Mouse (Mus musculus): ENCODE results near the gene St3gal3. TPM values are rescaled to one million over a fixed set of nuclear protein-coding genes. Genes with fewer than 3 reads are reported as not detected.

Gene St3gal3
- total RNA-seq, 1 experiment from 2014 or later: 4.7 TPM

DNA sequence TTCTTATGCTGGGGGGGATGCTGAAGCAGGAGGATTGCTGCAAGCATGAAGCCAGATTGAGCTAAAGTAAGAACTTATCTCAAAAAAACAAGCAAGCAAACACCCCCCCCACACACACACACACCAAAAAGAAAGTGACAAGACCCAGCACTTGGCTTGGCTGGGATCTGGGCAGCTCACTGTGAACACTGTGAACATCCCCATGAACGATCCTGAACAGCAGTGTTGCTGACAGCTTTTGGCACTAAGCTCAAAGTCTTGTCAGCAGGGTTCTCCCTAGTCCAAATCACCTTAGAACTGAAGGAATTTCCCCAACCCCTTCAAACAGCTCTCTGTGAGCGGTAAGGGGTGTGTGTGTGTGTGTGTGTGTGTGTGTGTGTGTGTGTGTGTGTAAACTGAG, 211.3 kb downstream of the St3gal3 start:
- no peak for ATAC-seq (replicated peaks; ENCODE audit: insufficient number of reproducible peaks, low FRiP score, low TSS enrichment, poor library complexity, severe bottlenecking)

DNA sequence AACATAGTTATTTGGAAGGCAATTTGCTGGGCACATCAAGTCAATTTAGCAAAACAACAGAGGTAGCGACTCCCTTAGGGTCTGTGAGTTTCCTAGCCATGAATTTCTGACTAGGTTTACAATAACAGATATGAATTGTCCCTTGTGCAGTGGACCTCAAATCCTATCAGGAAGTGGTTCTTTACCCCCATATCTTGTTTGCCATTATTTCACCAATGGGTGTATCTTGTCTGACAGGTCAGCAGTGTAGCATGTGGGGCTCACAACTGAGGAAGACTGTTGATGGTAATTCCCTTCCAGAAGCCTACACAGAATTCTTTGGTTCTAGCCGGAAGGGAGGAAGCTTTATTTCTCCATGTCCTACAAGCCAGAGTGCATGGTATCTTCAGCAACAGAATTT, 213.4 kb downstream of the St3gal3 start:
- ATAC-seq (replicated peaks; ENCODE audit: insufficient number of reproducible peaks, low FRiP score, low TSS enrichment, poor library complexity, severe bottlenecking): no peak

DNA sequence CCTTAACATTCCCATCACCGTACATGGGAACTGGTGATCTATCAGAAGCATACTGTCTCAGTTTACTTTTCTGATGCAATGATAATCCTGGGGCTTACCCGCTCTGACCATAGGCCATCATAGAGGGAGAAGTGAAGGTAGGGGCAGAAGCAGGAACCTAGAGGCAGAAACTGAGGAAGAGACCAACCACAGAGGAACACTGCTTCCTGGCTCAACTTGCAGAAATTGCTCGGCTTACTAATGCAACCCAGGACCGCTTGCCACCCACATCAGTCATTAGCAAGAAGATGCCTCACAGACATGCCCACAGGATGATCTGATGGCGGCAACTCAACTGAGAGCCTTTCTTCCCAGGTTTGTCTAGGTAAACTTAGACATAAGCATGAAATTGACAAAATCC, 216.0 kb downstream of the St3gal3 start:
- no peak for ATAC-seq (replicated peaks; ENCODE audit: insufficient number of reproducible peaks, low FRiP score, low TSS enrichment, poor library complexity, severe bottlenecking)

DNA sequence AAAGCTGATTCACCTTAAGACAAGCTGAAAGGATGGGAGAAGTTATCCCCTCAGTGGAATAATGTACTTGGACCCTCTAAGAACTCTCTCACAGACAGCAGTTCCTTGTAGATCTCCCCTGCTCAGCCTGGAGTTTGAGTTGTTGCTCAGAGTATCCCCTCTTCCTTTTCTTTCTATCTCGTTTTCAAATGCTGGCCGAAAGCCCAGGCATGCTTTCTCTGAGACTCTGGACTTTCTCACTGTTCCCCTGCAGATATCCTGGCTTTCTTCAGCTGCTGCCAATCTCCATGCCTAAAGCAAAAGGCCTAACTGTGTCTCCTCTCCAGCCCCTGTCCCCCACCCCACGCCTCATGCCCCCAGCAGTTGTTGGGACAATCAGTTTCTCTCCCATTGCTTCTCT, 216.5 kb downstream of the St3gal3 start:
- ATAC-seq (replicated peaks; ENCODE audit: insufficient number of reproducible peaks, low FRiP score, low TSS enrichment, poor library complexity, severe bottlenecking): no peak

DNA sequence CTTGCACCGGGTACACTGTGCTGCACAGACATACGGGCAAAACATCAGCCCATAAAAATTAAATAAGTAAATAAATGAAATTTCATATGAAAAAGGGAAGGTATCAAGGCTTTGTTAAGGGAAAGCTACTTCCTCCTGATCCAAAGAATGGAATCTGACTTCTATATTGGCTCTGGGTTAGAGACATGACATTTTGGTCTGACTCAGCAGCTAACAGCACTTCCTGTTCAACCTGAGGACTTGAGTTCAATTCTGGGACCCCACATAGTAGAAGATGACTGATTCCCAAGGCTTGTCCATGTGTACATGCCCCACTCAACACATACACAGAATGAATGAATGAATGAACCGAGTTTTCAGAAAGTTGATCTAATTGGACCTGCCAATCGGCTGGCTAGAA, 216.9 kb downstream of the St3gal3 start:
- no peak for ATAC-seq (replicated peaks; ENCODE audit: insufficient number of reproducible peaks, low FRiP score, low TSS enrichment, poor library complexity, severe bottlenecking)

DNA sequence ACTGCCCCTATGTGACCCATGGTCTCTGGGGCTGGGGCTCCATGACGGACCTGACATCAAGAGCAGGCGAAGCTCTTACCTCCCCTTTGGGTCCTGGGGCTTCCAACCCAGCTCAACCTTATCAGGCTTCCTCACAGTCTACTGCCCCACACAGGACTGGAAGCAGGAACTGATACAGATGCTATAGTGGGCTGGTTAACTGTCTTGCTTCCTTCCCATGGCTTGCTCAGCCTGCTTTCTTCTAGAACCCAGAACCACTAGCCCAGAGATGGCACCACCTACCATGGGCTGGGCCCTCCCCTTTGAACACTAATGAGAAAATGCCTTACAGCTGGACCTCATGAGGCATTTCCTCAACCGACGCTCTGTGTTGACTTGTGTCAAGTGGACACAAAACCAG, 217.3 kb downstream of the St3gal3 start:
- no peak for ATAC-seq (replicated peaks; ENCODE audit: insufficient number of reproducible peaks, low FRiP score, low TSS enrichment, poor library complexity, severe bottlenecking)

DNA sequence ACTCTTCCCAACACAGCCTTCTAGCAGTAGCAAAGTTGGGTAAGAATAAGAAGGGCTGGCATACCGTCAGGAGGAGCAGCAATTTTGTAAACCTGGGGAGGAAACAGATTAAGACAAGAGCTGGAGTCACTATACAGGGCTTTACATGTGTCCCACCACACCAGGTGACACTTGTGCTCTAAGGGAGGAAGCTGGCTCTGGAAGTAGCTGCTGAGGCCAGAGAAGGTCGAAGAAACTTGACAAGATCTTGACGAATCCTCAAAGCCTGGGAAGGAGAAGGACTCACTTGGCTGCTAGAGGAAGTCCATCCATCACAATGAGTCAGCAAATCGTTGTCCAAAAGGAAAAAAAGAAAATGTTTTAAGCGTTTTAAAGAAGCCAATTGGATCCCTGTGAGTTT, 218.3 kb downstream of the St3gal3 start:
- ATAC-seq (replicated peaks; ENCODE audit: insufficient number of reproducible peaks, low FRiP score, low TSS enrichment, poor library complexity, severe bottlenecking): no peak

DNA sequence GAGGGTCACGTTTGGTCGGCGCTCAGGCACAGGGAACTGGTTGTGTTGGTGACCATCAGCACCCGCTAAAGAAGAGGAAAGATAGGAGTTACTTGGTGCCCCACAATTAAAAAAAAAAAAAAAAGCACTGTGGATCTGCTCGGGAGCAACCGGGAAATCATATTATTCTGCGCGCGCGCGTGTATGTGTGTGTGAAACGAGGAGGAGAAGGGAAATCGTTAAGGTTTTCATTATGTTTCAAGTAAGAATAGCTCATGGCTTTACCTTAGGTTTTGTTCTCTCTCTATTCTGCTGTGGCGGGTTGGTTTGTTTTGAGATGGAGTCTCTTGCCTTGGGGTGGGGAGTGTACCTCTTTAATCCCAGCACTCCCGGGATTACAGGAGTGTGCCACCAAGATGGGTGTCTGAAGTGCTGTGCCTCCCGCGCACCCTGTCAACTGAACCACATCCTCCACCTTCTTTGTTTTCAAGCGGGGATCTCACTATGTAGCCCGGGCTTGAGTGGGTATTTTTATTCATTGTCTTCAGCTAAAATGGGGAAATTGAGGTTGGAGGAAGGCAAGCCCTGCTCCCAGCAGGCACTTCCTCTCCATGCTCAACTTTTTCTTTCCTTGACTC, 219.1 kb downstream of the St3gal3 start:
- no peak for ATAC-seq (replicated peaks; ENCODE audit: insufficient number of reproducible peaks, low FRiP score, low TSS enrichment, poor library complexity, severe bottlenecking)

DNA sequence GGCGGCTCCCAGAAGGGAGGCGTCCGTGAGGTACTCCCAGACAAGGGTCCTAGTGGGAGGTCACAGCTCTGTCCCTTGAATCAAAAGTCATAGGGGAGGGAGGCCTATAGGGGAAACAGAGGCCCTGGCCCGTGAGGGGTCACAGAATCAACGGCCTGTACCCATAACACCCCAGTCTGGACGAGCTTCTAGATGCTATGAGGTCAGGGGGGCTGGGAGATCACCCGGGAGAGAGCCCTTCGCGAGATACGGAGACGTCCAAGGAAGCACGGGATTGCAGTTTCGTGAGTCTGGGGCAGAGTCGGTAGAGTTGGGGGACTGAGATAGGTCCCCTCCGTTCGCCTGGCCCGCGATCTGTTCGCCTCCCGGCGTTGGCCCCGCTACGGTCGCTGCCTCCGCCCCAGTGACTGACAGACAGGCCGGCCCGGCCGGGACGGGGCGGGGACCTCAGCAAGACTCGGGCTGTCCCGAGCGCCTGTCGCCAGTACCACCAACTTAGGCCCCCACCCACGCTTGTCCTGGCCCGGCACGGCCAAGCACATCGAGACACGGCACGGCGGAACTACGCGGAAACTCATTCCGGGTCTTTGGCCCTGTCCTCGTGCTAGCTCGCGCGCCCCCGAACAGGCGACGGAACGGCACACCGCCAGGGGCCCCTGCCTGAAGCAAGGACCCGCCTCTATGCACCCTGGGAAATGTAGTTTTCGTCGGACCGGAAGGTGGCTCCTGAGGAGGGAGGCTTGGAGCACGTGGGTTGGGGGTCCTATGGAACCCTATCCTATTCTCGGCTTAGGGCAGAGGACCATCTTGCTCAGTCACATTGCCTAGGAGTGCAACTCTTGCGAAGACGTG, 219.9 kb downstream of the St3gal3 start, which contains the start of gene Ipo13:
Gene Ipo13, minus strand, starts transcription at position 409 of the 852 bp plus-strand sequence.
- peak; percentile 87 for ATAC-seq (replicated peaks; ENCODE audit: insufficient number of reproducible peaks, low FRiP score, low TSS enrichment, poor library complexity, severe bottlenecking)

DNA sequence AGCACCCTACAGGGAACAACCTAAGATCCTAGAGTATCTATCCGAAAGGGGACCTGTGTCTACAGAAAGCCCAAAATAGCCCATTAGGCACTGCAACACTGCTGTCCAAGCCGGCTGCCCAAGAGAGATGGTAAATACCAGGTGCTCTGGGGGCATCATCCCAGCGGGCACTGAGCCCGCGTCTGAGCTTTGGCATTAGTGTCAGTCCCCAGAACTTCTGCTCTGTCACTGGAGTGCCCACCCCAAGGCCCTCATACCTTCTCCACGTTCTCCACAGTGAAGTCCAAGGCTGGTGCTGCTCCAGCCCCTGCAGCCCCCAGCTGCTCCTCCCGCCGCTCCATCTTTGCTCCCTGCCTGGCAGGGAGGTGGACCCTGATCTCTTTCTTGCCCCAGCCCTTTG, 220.7 kb downstream of the St3gal3 start:
- no peak for ATAC-seq (replicated peaks; ENCODE audit: insufficient number of reproducible peaks, low FRiP score, low TSS enrichment, poor library complexity, severe bottlenecking)

DNA sequence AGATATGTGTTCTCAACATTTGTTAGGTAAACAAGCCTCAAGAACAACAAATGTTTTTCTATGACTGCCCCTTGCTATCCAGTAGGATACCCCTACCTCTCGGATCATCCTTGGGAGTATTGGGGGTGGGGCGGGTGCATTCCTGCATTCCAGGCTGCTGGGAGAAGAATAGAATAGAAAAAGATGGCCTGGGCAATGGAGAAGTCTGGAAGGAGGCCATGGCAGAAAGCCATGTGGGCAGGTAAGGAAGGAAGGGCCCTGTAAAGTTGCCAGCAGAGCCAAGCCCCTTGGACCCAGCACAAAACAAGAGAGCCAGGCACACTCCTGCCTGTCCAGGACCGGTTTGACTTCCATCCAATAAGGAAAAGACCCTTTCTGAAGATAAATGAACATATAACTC, 221.3 kb downstream of the St3gal3 start:
- no peak for ATAC-seq (replicated peaks; ENCODE audit: insufficient number of reproducible peaks, low FRiP score, low TSS enrichment, poor library complexity, severe bottlenecking)

DNA sequence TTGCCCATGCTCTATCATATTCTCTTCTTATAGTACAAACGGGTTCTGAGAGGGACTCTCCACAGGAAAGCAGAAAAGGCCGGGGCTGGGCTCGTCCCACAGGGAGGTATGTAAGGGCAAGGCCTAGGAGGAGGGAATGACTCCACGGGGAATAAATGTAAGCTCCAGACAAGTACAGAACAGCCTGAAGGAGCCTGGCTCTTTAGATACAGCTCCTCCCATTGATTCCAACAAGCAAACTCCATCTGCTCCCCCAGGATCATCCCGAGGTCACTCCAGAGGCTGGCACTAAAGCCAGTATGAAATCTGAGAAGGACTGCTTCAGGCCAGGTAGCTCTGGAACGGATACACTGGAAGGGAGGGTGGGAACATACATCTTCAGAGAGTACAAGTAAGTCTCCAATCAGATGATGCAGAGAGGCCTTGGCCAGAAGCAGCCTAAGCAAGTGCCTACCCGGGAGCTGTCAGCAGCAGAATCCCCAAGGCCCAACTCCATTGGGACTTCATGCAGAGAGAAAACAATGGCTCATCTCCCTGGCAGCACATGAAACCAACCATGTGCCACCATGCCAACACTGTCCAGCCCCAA, 221.9 kb downstream of the St3gal3 start:
- ATAC-seq (replicated peaks; ENCODE audit: insufficient number of reproducible peaks, low FRiP score, low TSS enrichment, poor library complexity, severe bottlenecking): no peak

DNA sequence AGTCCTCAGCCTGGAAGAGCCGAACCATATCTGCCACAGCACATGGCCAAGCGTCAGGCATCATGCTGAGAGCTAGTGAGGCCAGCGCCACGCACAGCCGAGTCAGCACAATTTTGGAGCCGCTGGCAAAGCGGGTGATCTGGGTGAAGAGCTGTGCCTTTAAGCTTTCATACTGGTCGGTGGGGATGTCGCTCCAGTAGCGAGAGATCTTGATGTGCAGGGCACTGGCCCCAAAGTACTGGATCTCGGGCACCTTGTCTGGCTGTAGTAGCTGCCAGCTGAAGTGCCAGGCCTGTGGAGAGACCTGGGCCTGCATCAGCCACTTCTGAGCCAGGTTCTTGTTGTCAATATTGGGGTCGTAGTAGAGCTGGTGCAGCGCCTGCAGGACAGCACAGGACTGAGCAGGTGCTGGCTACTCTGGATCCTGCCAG, 222.6 kb downstream of the St3gal3 start:
- no peak for ATAC-seq (replicated peaks; ENCODE audit: insufficient number of reproducible peaks, low FRiP score, low TSS enrichment, poor library complexity, severe bottlenecking)

DNA sequence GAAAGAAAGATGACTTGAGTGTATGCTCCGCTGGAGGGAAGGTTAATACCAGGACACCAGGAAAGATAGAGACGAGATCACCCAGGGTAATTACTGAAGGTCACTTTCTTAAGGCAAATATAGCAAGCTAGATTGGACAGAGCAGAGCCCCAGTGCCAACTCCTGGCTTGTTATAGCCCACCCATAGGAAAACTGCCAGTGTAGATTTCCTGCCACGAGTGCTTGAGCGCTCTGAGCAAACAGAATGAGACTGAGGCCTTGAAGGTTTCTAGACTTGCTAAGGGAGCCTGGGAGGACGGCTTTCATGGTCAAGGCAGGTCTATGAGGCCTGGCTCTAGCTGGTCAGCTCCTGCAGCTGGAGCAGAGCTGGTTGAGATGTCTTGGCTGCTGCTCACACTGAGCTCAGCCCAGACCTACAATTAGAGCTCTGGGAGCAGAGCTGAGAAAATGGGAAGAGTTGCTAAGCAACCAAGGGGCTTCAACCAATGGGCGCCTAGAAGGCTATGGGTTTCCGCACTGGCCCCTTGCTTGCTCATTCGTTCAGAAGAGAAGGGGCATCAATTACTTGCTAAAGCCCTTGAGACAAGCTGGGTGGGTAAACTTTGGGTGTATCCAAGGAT, 225.8 kb downstream of the St3gal3 start:
- ATAC-seq (replicated peaks; ENCODE audit: insufficient number of reproducible peaks, low FRiP score, low TSS enrichment, poor library complexity, severe bottlenecking): no peak

DNA sequence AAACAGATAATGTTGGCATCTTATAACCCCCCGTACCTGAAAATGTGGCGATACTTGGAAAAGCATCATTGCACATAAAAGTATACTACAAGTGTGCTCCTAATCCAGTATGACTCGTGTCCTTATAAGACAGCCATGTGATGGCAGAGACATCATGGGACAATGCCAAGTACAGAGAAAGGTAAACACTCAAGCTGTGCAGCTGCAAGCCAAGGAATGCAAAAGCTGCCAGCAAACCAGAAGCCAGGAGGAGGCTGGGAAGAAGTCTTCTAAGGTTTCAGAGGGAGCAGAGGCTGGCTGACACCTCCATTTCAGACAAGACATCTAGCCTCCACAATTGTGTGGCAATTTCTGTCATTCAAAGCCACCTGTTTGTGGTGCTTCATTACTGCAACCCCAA, 228.5 kb downstream of the St3gal3 start:
- ATAC-seq (replicated peaks; ENCODE audit: insufficient number of reproducible peaks, low FRiP score, low TSS enrichment, poor library complexity, severe bottlenecking): no peak

DNA sequence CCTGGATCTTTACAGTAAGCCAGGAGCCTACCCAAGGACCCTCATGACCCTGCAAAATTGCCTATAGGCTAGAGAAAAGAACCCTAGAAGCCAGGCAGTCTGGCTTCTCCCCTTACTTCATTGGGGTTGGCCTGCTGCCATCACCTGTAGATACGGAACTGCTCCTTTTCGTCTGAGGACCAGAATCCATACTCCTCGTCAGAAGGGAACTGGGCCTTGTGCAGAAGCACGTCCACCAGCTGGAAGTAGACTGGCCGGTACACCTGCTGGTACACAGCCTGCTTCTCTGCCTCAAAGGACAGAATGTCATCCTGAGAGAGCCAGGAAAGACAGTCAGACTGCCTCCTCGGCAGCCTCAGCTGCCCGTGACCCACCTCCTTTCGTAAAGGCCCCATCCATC, 230.0 kb downstream of the St3gal3 start:
- ATAC-seq (replicated peaks; ENCODE audit: insufficient number of reproducible peaks, low FRiP score, low TSS enrichment, poor library complexity, severe bottlenecking): no peak

DNA sequence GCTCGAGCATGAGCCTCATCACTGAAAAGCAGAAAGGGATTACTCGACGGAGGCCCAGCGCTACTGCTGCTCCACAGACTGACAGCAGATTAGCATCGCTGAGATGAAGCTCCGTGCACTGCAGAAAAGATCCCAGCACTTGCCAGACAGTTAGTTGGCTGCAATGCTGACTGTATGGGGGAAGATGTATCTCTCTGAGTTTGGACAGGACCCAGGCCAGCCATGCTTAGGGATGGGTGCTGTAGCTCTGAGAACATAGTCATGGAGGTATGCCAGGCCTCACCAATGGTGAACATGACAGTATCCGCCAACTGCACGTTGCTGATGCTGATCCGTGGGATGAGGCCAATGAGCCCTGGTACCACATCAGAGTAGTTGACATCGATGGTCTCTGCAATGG, 230.6 kb downstream of the St3gal3 start:
- ATAC-seq (replicated peaks; ENCODE audit: insufficient number of reproducible peaks, low FRiP score, low TSS enrichment, poor library complexity, severe bottlenecking): no peak

DNA sequence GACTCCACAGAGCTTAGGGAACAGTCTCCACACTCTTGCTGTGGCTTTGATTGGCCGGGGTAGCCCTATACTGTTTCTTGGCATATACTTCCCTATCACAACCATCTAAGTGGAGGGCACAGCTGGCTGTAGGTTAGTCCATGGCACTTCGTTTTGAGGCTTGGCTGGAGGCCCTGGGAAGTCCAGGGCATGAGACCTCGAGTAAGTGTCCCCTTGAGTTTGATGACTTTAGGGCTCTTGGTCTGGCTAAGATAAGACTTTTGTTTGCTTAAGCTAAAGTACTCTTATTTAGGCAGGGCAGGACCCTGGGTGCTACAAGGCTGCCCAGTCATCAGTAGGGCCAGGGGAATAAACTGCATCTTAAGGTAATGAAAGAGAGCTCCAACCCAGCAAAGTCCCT, 236.6 kb downstream of the St3gal3 start:
- no peak for ATAC-seq (replicated peaks; ENCODE audit: insufficient number of reproducible peaks, low FRiP score, low TSS enrichment, poor library complexity, severe bottlenecking)

DNA sequence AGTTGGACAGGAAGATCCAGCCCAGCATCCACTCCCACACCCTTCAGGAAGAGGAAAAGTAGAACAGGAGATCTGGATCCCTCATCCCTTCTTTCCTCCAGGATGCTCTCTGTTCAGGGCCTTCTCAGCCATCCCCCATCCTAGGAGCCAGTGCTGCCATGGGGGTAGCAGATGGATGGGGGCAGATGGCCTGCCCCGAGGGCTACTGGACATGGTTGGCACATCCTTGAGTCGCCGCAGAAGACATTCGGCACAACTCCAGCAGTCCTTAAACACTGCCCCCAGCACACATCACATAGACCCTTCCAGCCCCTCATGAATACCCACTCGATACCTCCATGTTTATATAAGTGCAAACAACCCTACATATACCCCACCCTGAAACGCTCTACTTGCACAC, 238.7 kb downstream of the St3gal3 start:
- ATAC-seq (replicated peaks; ENCODE audit: insufficient number of reproducible peaks, low FRiP score, low TSS enrichment, poor library complexity, severe bottlenecking): no peak

DNA sequence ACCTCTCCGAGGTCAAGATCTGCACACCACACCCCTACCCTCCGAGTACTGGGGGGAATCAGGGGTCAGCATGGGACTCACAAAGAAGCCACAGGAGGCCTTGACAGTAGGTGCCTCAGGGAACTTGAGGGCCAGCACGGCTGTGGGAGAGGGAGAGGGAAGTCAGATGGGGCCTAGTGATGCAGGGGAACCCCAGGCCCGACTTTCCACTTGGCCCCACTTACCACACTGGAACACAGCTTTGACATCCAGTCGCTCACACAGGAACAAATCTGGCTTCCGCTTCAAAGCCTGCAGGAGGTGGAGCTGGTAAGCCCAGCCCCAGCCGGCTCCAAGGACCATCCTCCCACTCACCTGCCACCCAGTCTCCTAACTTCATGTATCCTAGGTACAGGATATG, 239.4 kb downstream of the St3gal3 start:
- ATAC-seq (replicated peaks; ENCODE audit: insufficient number of reproducible peaks, low FRiP score, low TSS enrichment, poor library complexity, severe bottlenecking): no peak

Measured in monocyte, adult 5-6 weeks (primary cell).